Mouse (Mus musculus) myocyte (in vitro differentiated cells): Measurements from ENCODE around the gene Tspan11. TPM values are rescaled to one million over a fixed set of nuclear protein-coding genes. Genes with fewer than 3 reads are reported as not detected.

Experiments
- H3K27me3 ChIP-seq: one replicate; pipeline ENCODE4 v1.6.1; 2011; ENCODE audit not compliant: control insufficient read depth, insufficient read depth, insufficient read length
- H3K36me3 ChIP-seq: one replicate; pipeline ENCODE4 v1.6.1; 2011; ENCODE audit not compliant: control insufficient read depth, insufficient read depth
- H3K4me2 ChIP-seq: one replicate; pipeline ENCODE4 v1.6.1; 2011; ENCODE audit warnings: low read depth, control low read depth
- H3K4me3 ChIP-seq: one replicate; pipeline ENCODE4 v1.5.1; 2011; ENCODE audit warnings: mild to moderate bottlenecking, control low read depth, moderate library complexity
- H3K79me2 ChIP-seq: one replicate; pipeline ENCODE4 v1.6.1; 2011; ENCODE audit not compliant: control insufficient read depth, insufficient read depth
- H3ac ChIP-seq: one replicate; pipeline ENCODE4 v1.6.1; 2011; ENCODE audit not compliant: control insufficient read depth, insufficient read length
- CEBPB ChIP-seq: IDR thresholded peaks from 2 replicates; pipeline ENCODE4 v1.6.1; 2011; ENCODE audit warnings: mild to moderate bottlenecking, moderate library complexity; ENCODE audit not compliant: poor library complexity, insufficient read depth, severe bottlenecking
- E2F4 ChIP-seq: IDR thresholded peaks from one replicate; pipeline ENCODE4 v1.6.1; 2011; ENCODE audit warnings: mild to moderate bottlenecking, control low read depth, moderate library complexity; ENCODE audit not compliant: insufficient read depth
- MAX ChIP-seq: IDR thresholded peaks from one replicate; pipeline ENCODE4 v1.6.1; 2011; ENCODE audit warnings: low read depth, mild to moderate bottlenecking, control low read depth
- MYOD1 ChIP-seq, 3 experiments: IDR thresholded peaks; one replicate each; pipeline ENCODE4 v1.6.1; 2011; ENCODE audit warnings: control low read depth in 2 of 3, low read depth in 2 of 3, mild to moderate bottlenecking in 2 of 3, moderate library complexity in 1 of 3; ENCODE audit not compliant: insufficient read length in 2 of 3, control insufficient read depth in 1 of 3
- MYOG ChIP-seq, 3 experiments: IDR thresholded peaks; one replicate each; pipeline ENCODE4 v1.6.1; 2011; ENCODE audit warnings: control low read depth in 2 of 3, low read depth in 2 of 3, mild to moderate bottlenecking in 2 of 3; ENCODE audit not compliant: insufficient read length in 2 of 3, control insufficient read depth in 1 of 3, insufficient read depth in 1 of 3
- POLR2A ChIP-seq: IDR thresholded peaks from one replicate; pipeline ENCODE4 v1.6.1; 2011; ENCODE audit warnings: low read depth, mild to moderate bottlenecking, control low read depth, moderate library complexity; ENCODE audit not compliant: insufficient read length
- POLR2AphosphoS2 ChIP-seq: IDR thresholded peaks from one replicate; pipeline ENCODE4 v1.6.1; 2011; ENCODE audit warnings: low read depth, control low read depth; ENCODE audit not compliant: insufficient read length
- REST ChIP-seq: IDR thresholded peaks from one replicate; pipeline ENCODE4 v1.6.1; 2011; ENCODE audit warnings: mild to moderate bottlenecking, control low read depth, moderate library complexity; ENCODE audit not compliant: insufficient read depth, insufficient read length
- SRF ChIP-seq: IDR thresholded peaks from one replicate; pipeline ENCODE4 v1.6.1; 2011; ENCODE audit warnings: low read depth; ENCODE audit not compliant: control insufficient read depth, insufficient read length
- TCF12 ChIP-seq: IDR thresholded peaks from one replicate; pipeline ENCODE4 v1.6.1; 2011; ENCODE audit warnings: mild to moderate bottlenecking, control low read depth; ENCODE audit not compliant: poor library complexity, insufficient read depth, severe bottlenecking
- TCF3 ChIP-seq: IDR thresholded peaks from one replicate; pipeline ENCODE4 v1.6.1; 2011; ENCODE audit warnings: low read depth, control low read depth; ENCODE audit not compliant: insufficient read length
- USF1 ChIP-seq: IDR thresholded peaks from one replicate; pipeline ENCODE4 v1.6.1; 2011; ENCODE audit warnings: low read depth, mild to moderate bottlenecking, control low read depth, moderate library complexity
- polyA plus RNA-seq: library from polyadenylated mRNA; unstranded; fragments of >200 nt; fragmentation: generic; extraction: Trizol; gene quantifications from one replicate; pipeline ENCODE4 v1.2.1, GENCODE M21; 2012; ENCODE audit warnings: missing spikeins

Gene Tspan11
- polyA plus RNA-seq, 1 experiment = 1.6 TPM

- no peak for TF ChIP-seq POLR2A
- no peak for TF ChIP-seq SRF
- TF ChIP-seq MYOG (IDR thresholded peaks at IDR 0.05; ENCODE audit: control insufficient read depth in 1 of 3, insufficient read depth in 1 of 3, insufficient read length in 2 of 3, low read depth in 2 of 3) = no peak
- TF ChIP-seq TCF3 = no peak
- TF ChIP-seq TCF12 = no peak
- no peak for TF ChIP-seq USF1
- no peak for TF ChIP-seq POLR2AphosphoS2
- TF ChIP-seq CEBPB = no peak
- no peak for TF ChIP-seq MYOD1 (IDR thresholded peaks at IDR 0.05; ENCODE audit: control insufficient read depth in 1 of 3, insufficient read length in 2 of 3, low read depth in 2 of 3)
- no peak for TF ChIP-seq E2F4
- TF ChIP-seq MAX = no peak
- TF ChIP-seq REST = no peak
- no peaks in the 10 kb centered on the region for H3K79me2 ChIP-seq
- H3K36me3 ChIP-seq = no peaks in the 10 kb centered on the region
Measured at GRCm38 (mm10) chr6:127869121-127869520, 18.3 kb upstream of the Tspan11 start.

GRCm38 (mm10) chr6:127870345-127871324 lies 16.8 kb upstream of the Tspan11 start:
- Histone ChIP-seq H3ac (no peak overlapping the region), H3K79me2 (no peaks in the 10 kb centered on the region), H3K4me2 (no peak overlapping the region), H3K36me3 (no peaks in the 10 kb centered on the region), H3K4me3 (no peak overlapping the region), H3K27me3 (no peaks in the 10 kb centered on the region)
- TF ChIP-seq TCF12 (no peak), REST (no peak), POLR2A (no peak), CEBPB (no peak), MYOG (IDR thresholded peaks at IDR 0.05; ENCODE audit: control insufficient read depth in 1 of 3, insufficient read depth in 1 of 3, insufficient read length in 2 of 3, low read depth in 2 of 3) (no peak), E2F4 (no peak), MYOD1 (IDR thresholded peaks at IDR 0.05; ENCODE audit: control insufficient read depth in 1 of 3, insufficient read length in 2 of 3, low read depth in 2 of 3) (no peak), USF1 (no peak), TCF3 (no peak), MAX (no peak), SRF (no peak), POLR2AphosphoS2 (no peak)

More at GRCm38 (mm10) chr6:127869121-127869520, 18.3 kb upstream of the Tspan11 start:
- Histone ChIP-seq H3K27me3 (no peaks in the 10 kb centered on the region), H3ac (no peak overlapping the region), H3K4me3 (no peak overlapping the region), H3K4me2 (no peak overlapping the region)

- Histone ChIP-seq H3ac (no peak overlapping the region), H3K4me2 (no peak overlapping the region), H3K36me3 (no peaks in the 10 kb centered on the region), H3K79me2 (no peaks in the 10 kb centered on the region), H3K4me3 (no peak overlapping the region), H3K27me3 (no peaks in the 10 kb centered on the region)
- no peak for TF ChIP-seq SRF
- no peak for TF ChIP-seq TCF3
- TF ChIP-seq MYOG (IDR thresholded peaks at IDR 0.05; ENCODE audit: control insufficient read depth in 1 of 3, insufficient read depth in 1 of 3, insufficient read length in 2 of 3, low read depth in 2 of 3) = no peak
- no peak for TF ChIP-seq E2F4
- TF ChIP-seq USF1 = no peak
- no peak for TF ChIP-seq POLR2A
- TF ChIP-seq MAX = no peak
- no peak for TF ChIP-seq TCF12
- TF ChIP-seq CEBPB = no peak
- TF ChIP-seq REST = no peak
- no peak for TF ChIP-seq POLR2AphosphoS2
- TF ChIP-seq MYOD1 (IDR thresholded peaks at IDR 0.05; ENCODE audit: control insufficient read depth in 1 of 3, insufficient read length in 2 of 3, low read depth in 2 of 3) = no peak
Measured at GRCm38 (mm10) chr6:127871436-127871835, 16.0 kb upstream of the Tspan11 start.

DNA sequence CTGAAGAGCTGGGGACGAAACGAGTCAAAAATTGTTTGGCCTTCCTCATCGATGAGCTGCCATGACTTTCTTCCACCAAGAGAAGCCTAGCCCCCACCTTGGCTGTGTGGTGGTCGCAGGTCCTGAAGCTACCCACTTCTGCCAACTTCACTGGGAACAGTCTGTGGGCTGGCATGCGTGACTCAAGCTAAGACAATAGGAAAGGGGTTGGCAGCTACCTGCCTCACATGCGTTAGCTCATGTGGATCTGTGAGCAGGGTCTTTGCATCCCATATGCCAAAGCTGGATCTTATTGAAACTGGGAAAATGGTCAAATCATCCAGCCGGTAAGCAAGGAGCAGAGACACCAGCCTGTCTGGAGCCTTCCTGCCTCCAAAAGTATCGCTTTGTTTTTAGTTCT lies 14.8 kb upstream of the Tspan11 start:
- H3K79me2 ChIP-seq = no peaks in the 10 kb centered on the region
- H3ac ChIP-seq = no peak overlapping the region
- H3K4me3 ChIP-seq = no peak overlapping the region
- H3K27me3 ChIP-seq = no peaks in the 10 kb centered on the region
- H3K4me2 ChIP-seq = no peak overlapping the region
- no peak for TF ChIP-seq USF1
- no peak for TF ChIP-seq TCF3
- no peak for TF ChIP-seq TCF12
- TF ChIP-seq E2F4 = no peak
- no peak for TF ChIP-seq SRF
- no peak for TF ChIP-seq POLR2A
- TF ChIP-seq REST = no peak
- no peak for TF ChIP-seq POLR2AphosphoS2
- TF ChIP-seq MYOG (IDR thresholded peaks at IDR 0.05; ENCODE audit: control insufficient read depth in 1 of 3, insufficient read depth in 1 of 3, insufficient read length in 2 of 3, low read depth in 2 of 3) = no peak
- TF ChIP-seq MAX = no peak
- no peak for TF ChIP-seq CEBPB
- no peak for TF ChIP-seq MYOD1 (IDR thresholded peaks at IDR 0.05; ENCODE audit: control insufficient read depth in 1 of 3, insufficient read length in 2 of 3, low read depth in 2 of 3)
- no peaks in the 10 kb centered on the region for H3K36me3 ChIP-seq
